Mouse (Mus musculus): ENCODE measurements around the gene Zzef1. TPM values are rescaled to one million over a fixed set of nuclear protein-coding genes. Genes with fewer than 3 reads are reported as not detected.

Zzef1 gene
- polyA plus RNA-seq, 1 experiment, result 8.1 TPM

DNA sequence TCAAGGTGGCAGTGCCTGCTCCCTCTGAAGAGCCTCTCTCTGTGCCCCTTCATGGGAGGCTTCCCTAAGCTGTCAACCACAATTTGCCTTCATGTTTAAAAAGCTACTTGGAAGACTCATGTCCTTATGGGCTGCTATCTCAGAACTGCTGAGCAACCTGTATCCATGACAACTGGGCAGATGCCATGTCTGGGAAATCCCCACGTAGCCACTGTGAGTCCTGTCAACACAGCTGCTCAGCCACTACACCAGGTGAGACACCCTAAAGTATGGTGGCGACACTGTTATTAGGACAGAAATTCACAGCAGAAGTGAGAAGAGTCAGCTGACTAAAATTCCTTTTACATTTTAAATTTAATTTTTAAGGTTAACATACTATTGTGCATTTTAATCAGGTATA is 132.5 kb downstream of the Zzef1 start:
- Histone ChIP-seq H3ac (ENCODE audit: control insufficient read depth, insufficient read length) (no peak overlapping the region), H3K36me3 (ENCODE audit: control insufficient read depth, insufficient read depth) (no peaks in the 10 kb centered on the region), H3K79me2 (ENCODE audit: control insufficient read depth, insufficient read depth) (no peaks in the 10 kb centered on the region), H3K4me2 (ENCODE audit: low read depth) (no peak overlapping the region), H3K27me3 (ENCODE audit: control insufficient read depth, insufficient read depth, insufficient read length) (no peaks in the 10 kb centered on the region), H3K4me3 (no peak overlapping the region)
- peak in 1 of 3 experiments; percentile 33 for TF ChIP-seq MYOD1 (IDR thresholded peaks at IDR 0.05; ENCODE audit: control insufficient read depth in 1 of 3, insufficient read length in 2 of 3, low read depth in 2 of 3)
- peak in 1 of 3 experiments; percentile 44 for TF ChIP-seq MYOG (IDR thresholded peaks at IDR 0.05; ENCODE audit: control insufficient read depth in 1 of 3, insufficient read depth in 1 of 3, insufficient read length in 2 of 3, low read depth in 2 of 3)
- TF ChIP-seq REST (IDR thresholded peaks at IDR 0.05; ENCODE audit: insufficient read depth, insufficient read length), result no peak
- no peak for TF ChIP-seq TCF3 (IDR thresholded peaks at IDR 0.05; ENCODE audit: insufficient read length, low read depth)

DNA sequence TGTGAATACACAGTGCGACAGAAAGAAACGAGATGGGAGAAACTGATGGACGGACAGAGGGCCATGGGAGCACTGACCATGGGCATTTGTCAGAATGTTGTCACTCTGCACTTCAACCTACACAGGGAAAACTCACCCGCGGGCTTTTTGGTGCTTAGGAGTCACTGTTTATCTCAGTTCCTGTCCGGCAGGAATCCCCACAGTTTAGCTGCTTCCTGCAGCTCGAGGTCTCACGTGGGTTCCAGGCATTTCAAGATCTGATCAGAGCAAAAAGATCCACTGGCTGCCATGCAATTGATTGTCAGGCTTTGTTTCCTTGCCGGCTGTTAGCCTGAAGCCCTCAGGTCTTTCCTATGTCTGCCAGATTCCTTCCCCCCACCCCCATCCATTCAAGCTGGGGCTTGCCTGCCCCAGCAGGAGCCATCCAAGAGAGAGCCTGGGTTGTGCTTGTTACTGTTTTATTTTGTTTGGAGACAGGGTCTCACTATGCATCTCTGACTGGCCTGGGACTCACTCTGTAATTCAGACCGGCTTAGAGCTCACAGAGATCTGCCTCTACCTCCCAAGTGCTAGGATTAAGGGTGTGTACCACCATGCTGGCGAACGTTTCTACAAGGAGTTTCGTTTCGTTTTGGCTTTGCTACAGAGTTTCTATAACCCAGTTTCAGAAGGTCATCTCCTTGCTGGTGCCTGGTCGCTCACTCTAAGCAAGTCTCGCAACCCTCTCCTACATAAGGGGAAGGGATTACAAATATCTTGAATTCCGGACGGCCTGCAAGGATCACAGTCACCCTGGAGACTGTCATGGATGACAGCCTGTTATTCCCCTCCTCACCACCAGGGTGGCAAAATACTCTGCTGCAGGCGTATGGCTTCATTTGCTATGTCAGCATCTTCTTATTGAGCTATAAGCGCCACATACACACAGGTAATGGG is 144.4 kb downstream of the Zzef1 start:
- H3ac ChIP-seq (ENCODE audit: control insufficient read depth, insufficient read length), result no peak overlapping the region
- H3K36me3 ChIP-seq (ENCODE audit: control insufficient read depth, insufficient read depth), result no peaks in the 10 kb centered on the region
- no peaks in the 10 kb centered on the region for H3K27me3 ChIP-seq (ENCODE audit: control insufficient read depth, insufficient read depth, insufficient read length)
- TF ChIP-seq TCF3 (IDR thresholded peaks at IDR 0.05; ENCODE audit: insufficient read length, low read depth) (no peak), TCF12 (IDR thresholded peaks at IDR 0.05; ENCODE audit: insufficient read depth, poor library complexity, severe bottlenecking) (no peak), POLR2A (IDR thresholded peaks at IDR 0.05; ENCODE audit: insufficient read length, low read depth) (no peak), REST (IDR thresholded peaks at IDR 0.05; ENCODE audit: insufficient read depth, insufficient read length) (no peak), USF1 (IDR thresholded peaks at IDR 0.05; ENCODE audit: low read depth) (no peak), POLR2AphosphoS2 (IDR thresholded peaks at IDR 0.05; ENCODE audit: insufficient read length, low read depth) (no peak), MYOG (IDR thresholded peaks at IDR 0.05; ENCODE audit: control insufficient read depth in 1 of 3, insufficient read depth in 1 of 3, insufficient read length in 2 of 3, low read depth in 2 of 3) (no peak), CEBPB (IDR thresholded peaks at IDR 0.05; ENCODE audit: insufficient read depth, poor library complexity, severe bottlenecking) (no peak), SRF (IDR thresholded peaks at IDR 0.05; ENCODE audit: control insufficient read depth, insufficient read length, low read depth) (no peak), MYOD1 (IDR thresholded peaks at IDR 0.05; ENCODE audit: control insufficient read depth in 1 of 3, insufficient read length in 2 of 3, low read depth in 2 of 3) (no peak), E2F4 (IDR thresholded peaks at IDR 0.05; ENCODE audit: insufficient read depth) (no peak), MAX (IDR thresholded peaks at IDR 0.05; ENCODE audit: low read depth) (no peak)
- peak overlapping the region; percentile 56 for H3K4me2 ChIP-seq (ENCODE audit: low read depth)
- H3K4me3 ChIP-seq, result peak overlapping the region; percentile 10
- H3K79me2 ChIP-seq (ENCODE audit: control insufficient read depth, insufficient read depth), result no peaks in the 10 kb centered on the region

DNA sequence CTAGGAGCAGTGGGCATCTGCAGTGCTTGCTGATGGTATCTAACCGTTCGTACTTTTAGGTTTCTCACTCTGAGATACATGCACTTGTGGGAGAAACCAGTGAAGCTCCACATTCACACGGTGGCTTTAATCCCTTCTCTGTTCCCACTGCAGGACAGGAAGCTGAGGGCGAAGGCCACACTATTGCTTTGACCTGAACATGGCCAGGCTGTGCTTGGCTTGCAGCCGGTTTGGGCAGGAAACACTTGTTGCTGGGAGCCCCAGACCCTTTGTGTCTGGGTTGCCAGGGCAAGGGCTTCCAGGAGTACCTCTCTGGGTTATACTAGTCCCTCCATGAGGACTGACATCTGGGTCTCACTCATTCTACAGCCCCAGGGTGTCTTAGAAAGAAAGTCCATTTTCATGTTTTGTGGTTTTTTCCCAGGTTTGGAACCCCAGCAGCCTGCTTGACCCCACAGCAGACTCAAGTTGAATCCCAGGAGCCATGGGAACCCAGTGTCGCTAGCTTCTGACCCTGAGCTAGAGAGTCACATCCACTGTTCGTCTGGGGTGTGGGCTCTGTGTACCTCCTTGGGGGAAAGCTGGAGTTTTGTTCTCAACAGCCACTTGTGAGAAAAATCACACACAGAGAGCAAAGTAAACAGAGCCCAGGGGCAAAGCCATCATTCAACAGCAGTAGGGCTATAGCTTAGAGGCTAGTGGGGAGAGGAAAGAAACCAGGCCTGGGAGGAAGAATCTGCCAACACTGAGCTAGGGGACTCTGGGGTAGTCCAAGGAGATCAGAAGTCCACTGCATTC is 149.2 kb downstream of the Zzef1 start:
- H3K79me2 ChIP-seq (ENCODE audit: control insufficient read depth, insufficient read depth), result no peaks in the 10 kb centered on the region

DNA sequence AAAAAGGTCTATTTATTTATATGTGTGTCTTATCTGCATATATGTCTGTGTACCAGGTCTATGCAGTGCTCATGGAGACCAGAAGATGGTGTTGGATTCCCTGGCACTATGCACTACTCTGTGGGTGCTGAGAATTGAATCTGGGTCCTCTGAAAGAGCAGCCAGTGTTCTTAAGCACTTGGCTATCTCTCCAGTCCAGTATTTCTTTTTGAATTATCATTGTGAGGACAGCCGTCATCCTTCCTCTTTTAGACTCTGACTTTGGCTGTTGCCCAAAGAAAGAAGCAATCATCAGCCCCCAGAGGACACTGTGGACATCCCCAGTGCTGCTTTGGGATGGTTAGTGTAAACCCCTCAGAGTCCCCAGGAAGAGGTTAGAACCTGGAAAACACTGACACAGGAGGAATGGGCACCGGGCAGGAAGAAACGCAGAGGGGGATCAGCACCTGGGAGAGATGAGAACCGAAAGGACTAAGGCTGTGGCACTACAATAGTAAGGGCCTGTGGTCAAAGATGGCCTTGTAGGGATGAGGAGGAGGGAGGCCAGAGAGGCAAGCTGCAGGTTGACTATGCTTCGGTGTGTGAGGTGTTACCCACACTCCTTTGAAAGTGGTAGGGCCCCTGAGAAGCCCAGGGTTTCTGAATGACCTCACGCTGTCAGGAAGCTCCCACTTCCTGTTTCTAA is 150.0 kb downstream of the Zzef1 start:
- Histone ChIP-seq H3K27me3 (ENCODE audit: control insufficient read depth, insufficient read depth, insufficient read length) (no peaks in the 10 kb centered on the region), H3K79me2 (ENCODE audit: control insufficient read depth, insufficient read depth) (no peaks in the 10 kb centered on the region), H3K36me3 (ENCODE audit: control insufficient read depth, insufficient read depth) (no peaks in the 10 kb centered on the region), H3K4me3 (no peak overlapping the region), H3K4me2 (ENCODE audit: low read depth) (no peak overlapping the region), H3ac (ENCODE audit: control insufficient read depth, insufficient read length) (no peak overlapping the region)
- TF ChIP-seq MAX (IDR thresholded peaks at IDR 0.05; ENCODE audit: low read depth) (no peak), E2F4 (IDR thresholded peaks at IDR 0.05; ENCODE audit: insufficient read depth) (no peak), POLR2A (IDR thresholded peaks at IDR 0.05; ENCODE audit: insufficient read length, low read depth) (no peak), REST (IDR thresholded peaks at IDR 0.05; ENCODE audit: insufficient read depth, insufficient read length) (no peak), CEBPB (IDR thresholded peaks at IDR 0.05; ENCODE audit: insufficient read depth, poor library complexity, severe bottlenecking) (no peak), MYOG (IDR thresholded peaks at IDR 0.05; ENCODE audit: control insufficient read depth in 1 of 3, insufficient read depth in 1 of 3, insufficient read length in 2 of 3, low read depth in 2 of 3) (no peak)

More for the DNA sequence above, 149.2 kb downstream of the Zzef1 start:
- Histone ChIP-seq H3K4me2 (ENCODE audit: low read depth) (no peak overlapping the region), H3K36me3 (ENCODE audit: control insufficient read depth, insufficient read depth) (no peaks in the 10 kb centered on the region), H3K27me3 (ENCODE audit: control insufficient read depth, insufficient read depth, insufficient read length) (no peaks in the 10 kb centered on the region), H3ac (ENCODE audit: control insufficient read depth, insufficient read length) (no peak overlapping the region), H3K4me3 (no peak overlapping the region)
- TF ChIP-seq POLR2AphosphoS2 (IDR thresholded peaks at IDR 0.05; ENCODE audit: insufficient read length, low read depth) (no peak), CEBPB (IDR thresholded peaks at IDR 0.05; ENCODE audit: insufficient read depth, poor library complexity, severe bottlenecking) (no peak), E2F4 (IDR thresholded peaks at IDR 0.05; ENCODE audit: insufficient read depth) (no peak), REST (IDR thresholded peaks at IDR 0.05; ENCODE audit: insufficient read depth, insufficient read length) (no peak), TCF12 (IDR thresholded peaks at IDR 0.05; ENCODE audit: insufficient read depth, poor library complexity, severe bottlenecking) (no peak), USF1 (IDR thresholded peaks at IDR 0.05; ENCODE audit: low read depth) (no peak), TCF3 (IDR thresholded peaks at IDR 0.05; ENCODE audit: insufficient read length, low read depth) (no peak), MYOG (IDR thresholded peaks at IDR 0.05; ENCODE audit: control insufficient read depth in 1 of 3, insufficient read depth in 1 of 3, insufficient read length in 2 of 3, low read depth in 2 of 3) (no peak), SRF (IDR thresholded peaks at IDR 0.05; ENCODE audit: control insufficient read depth, insufficient read length, low read depth) (no peak), MAX (IDR thresholded peaks at IDR 0.05; ENCODE audit: low read depth) (no peak), POLR2A (IDR thresholded peaks at IDR 0.05; ENCODE audit: insufficient read length, low read depth) (no peak), MYOD1 (IDR thresholded peaks at IDR 0.05; ENCODE audit: control insufficient read depth in 1 of 3, insufficient read length in 2 of 3, low read depth in 2 of 3) (no peak)

Measured in myocyte (in vitro differentiated cells).